Mouse (Mus musculus): ENCODE data around the gene Sp6. TPM values are rescaled to one million over a fixed set of nuclear protein-coding genes. Genes with fewer than 3 reads are reported as not detected.
A peak's percentile ranks its signal among the peaks of the same experiment; 100 is the strongest.

The Sp6 gene
- polyA plus RNA-seq, 1 experiment from 2014 or later, result not detected

DNA sequence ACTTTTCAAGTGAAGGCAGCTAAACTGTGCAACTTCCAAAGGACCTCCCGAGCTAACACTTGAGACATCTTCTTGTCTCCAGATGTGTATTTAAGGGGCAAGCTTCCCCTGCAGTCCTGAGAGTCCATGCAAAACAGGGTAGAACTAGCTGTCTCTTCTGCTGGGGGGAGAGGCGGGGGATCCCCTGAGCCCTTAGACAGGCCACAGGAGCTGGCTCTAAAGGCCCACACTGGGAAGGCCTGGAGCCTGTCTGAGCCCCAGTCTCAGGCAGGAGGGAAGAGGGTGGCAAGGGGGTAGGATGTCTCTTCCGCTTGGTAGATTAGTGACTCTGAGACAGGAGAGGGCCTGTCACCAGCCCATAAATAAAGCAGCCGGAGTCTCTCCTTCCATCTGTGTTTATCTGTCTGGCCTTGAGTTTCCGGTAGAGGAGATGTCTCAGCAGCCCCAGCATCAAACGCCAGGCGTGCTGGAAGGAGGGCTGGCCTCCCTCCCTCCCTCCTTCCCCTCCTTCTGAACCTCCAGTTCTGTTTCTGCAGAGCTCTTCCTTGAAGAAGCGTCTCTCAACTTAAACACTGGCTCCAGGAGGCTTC is 20.4 kb upstream of the Sp6 start:
- 30% methylated on average over 8 of the region's 8 CpGs for WGBS
- H3K9ac ChIP-seq (ENCODE audit: low read depth, low read length), result peak overlapping the region; percentile 42; the same call in 1 of the 2 replicates
- H3K4me1 ChIP-seq (ENCODE audit: control insufficient read depth, insufficient read depth, low read length), result peaks cover 32% of the 10 kb centered on the region
- no peaks in the 10 kb centered on the region for H3K36me3 ChIP-seq (ENCODE audit: control insufficient read depth, insufficient read depth, low read length)
- no peak overlapping the region for H3K4me2 ChIP-seq (ENCODE audit: low read depth, low read length)
- peak overlapping the region; percentile 90 for H3K27ac ChIP-seq (ENCODE audit: low read length)
- no peak overlapping the region for H3K4me3 ChIP-seq (ENCODE audit: low read length)
- H3K9me3 ChIP-seq (ENCODE audit: control insufficient read depth, low read length), result no peaks in the 10 kb centered on the region
- ATAC-seq, result peak; percentile 37
- H3K27me3 ChIP-seq (replicated peaks; ENCODE audit: control insufficient read depth, insufficient read depth, low read length), result peaks cover 3% of the 10 kb centered on the region

DNA sequence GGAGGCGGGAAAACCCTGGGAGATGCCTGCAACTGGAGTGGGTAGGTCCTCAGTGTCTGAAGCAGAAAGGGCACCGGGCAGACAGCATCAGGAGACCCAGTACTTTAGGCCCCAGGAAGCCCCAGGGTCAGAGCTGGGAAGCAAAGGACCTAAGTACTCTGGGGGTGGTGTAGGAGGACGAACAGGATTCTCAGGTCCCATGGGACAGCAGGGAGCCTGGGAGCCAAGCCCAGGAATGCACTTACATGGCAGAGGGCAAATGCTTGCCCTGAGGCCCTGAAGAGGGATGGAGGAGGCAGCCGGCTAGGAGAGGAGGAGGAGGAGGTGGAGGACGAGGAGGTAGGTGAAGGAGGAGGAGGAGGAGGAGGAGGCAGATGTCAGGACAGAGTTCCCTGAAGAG is 18.2 kb upstream of the Sp6 start:
- ATAC-seq, result no peak
- Histone ChIP-seq H3K4me3 (ENCODE audit: low read length) (no peak overlapping the region), H3K4me2 (ENCODE audit: low read depth, low read length) (no peak overlapping the region), H3K4me1 (ENCODE audit: control insufficient read depth, insufficient read depth, low read length) (peaks cover 26% of the 10 kb centered on the region), H3K9ac (ENCODE audit: low read depth, low read length) (no peak overlapping the region), H3K36me3 (ENCODE audit: control insufficient read depth, insufficient read depth, low read length) (no peaks in the 10 kb centered on the region), H3K27me3 (replicated peaks; ENCODE audit: control insufficient read depth, insufficient read depth, low read length) (peaks cover 3% of the 10 kb centered on the region), H3K27ac (ENCODE audit: low read length) (no peak overlapping the region), H3K9me3 (ENCODE audit: control insufficient read depth, low read length) (no peaks in the 10 kb centered on the region)
- WGBS, result 38% methylated on average over 5 of the region's 5 CpGs

DNA sequence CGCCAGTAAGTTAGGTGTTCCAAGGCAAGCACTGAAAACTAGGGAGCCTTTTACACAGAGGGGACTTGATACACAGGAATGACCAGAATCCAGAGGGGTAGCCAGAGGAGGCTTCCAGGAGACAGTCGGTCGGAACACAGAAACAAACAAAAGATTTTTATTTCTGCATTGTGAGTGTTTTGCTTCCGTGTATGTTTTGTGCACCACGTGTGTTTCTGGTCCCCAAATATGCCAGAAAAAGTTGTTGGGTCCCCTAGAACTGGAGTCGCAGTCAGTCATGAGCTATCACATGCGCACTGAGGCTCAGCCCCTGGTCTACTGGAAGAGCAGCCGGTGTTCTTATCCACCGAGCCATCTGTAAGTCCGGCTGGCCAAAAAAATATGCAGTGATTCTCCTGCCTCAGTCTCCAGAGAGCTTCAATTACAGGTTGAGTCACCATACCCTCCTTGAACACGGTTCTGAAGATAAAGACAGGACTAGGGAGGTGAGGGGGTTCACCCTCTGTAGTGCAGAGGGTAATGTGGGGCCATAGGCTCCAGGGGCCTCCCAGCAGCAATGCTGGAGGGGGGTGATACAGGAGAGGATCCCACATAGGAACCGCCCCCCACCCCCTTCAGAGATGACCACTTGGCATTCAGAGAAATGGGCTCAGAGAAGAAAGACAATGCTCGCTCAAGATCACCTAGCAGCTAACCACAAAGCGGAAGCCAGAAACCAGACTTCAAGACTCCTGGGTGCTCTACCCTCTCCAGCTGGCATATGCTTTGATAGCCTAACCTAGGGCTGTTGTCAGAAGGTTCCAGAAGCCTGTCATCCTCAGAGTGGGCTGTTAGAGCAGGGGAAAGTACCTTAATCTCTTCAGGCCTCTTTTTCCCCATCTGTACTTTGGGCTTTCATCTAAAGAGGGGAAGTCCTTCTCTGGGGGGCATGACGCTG is 17.1 kb upstream of the Sp6 start:
- Histone ChIP-seq H3K27me3 (replicated peaks; ENCODE audit: control insufficient read depth, insufficient read depth, low read length) (peaks cover 3% of the 10 kb centered on the region), H3K9ac (ENCODE audit: low read depth, low read length) (no peak overlapping the region), H3K4me3 (ENCODE audit: low read length) (no peak overlapping the region), H3K4me2 (ENCODE audit: low read depth, low read length) (no peak overlapping the region), H3K4me1 (ENCODE audit: control insufficient read depth, insufficient read depth, low read length) (peaks cover 26% of the 10 kb centered on the region), H3K36me3 (ENCODE audit: control insufficient read depth, insufficient read depth, low read length) (no peaks in the 10 kb centered on the region), H3K9me3 (ENCODE audit: control insufficient read depth, low read length) (no peaks in the 10 kb centered on the region), H3K27ac (ENCODE audit: low read length) (no peak overlapping the region)
- ATAC-seq, result no peak
- WGBS, result 81% methylated on average over 15 of the region's 15 CpGs

DNA sequence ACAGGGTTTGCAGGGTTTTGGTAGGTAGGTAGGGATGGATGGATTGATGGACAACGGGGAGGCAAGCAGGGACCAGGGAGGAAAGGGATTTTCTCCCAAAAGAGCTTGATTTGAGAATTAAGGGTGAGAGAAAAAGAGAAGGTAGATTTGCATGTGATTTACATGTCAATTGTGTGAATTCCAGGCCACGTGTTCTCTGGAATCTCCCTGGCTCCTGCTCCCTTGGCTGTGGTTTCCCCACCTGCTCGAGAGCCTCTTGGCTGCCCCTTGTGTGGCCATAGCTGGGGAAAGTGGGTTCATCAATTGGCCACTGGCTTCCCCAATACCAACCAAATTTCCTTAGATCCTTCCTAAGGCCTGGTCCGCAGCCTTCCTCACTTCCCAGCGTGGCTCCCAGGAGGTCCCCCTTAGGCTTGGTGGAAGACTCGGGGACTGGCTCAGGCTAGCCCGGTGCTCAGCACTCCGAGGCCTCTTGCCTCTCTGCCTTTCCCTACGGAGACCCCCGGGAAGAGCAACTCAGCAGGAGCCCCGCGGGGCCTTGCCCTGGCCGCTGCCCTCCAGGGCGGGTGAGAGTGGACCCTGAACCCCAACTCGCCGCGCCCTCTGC is 16.3 kb upstream of the Sp6 start:
- H3K27ac ChIP-seq (ENCODE audit: low read length), result no peak overlapping the region

DNA sequence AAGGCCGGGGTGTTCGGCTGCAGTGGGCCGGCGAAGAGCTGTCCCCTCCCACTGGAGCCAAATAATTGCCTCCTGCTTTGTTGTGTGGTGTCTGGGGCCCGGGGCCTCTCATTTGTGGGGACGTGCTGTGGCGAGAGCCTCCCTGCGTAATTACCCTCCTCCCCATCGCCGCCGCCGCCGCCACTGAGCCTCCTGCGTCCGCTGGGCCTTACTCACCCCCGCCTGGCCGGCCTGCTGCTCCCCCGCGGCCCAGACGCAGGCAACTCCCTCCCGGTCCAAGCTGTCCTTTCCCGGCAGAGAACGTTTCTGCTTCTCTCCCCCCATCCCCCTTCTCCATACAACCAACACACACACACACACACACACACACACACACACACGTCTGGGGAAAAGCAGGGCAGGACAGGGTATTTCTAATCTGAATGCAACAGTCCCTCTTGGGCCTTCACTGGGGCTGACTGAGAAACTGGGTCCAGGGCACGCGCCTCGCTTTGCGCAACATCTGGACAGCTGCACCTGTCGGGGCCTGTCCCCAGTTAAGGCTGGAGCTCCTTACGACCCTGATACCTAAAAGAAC is 15.7 kb upstream of the Sp6 start:
- WGBS, result 7% methylated on average over 29 of the region's 30 CpGs
- ATAC-seq, result peak; percentile 75
- Histone ChIP-seq H3K4me3 (ENCODE audit: low read length) (peak overlapping the region; percentile 35), H3K4me1 (ENCODE audit: control insufficient read depth, insufficient read depth, low read length) (peaks cover 22% of the 10 kb centered on the region), H3K9me3 (ENCODE audit: control insufficient read depth, low read length) (no peaks in the 10 kb centered on the region), H3K4me2 (ENCODE audit: low read depth, low read length) (peak overlapping the region; percentile 60), H3K27me3 (replicated peaks; ENCODE audit: control insufficient read depth, insufficient read depth, low read length) (no peaks in the 10 kb centered on the region; the same call in 1 of the 2 replicates), H3K36me3 (ENCODE audit: control insufficient read depth, insufficient read depth, low read length) (no peaks in the 10 kb centered on the region), H3K9ac (ENCODE audit: low read depth, low read length) (peak overlapping the region; percentile 71), H3K27ac (ENCODE audit: low read length) (no peak overlapping the region)

More for the DNA sequence above, 16.3 kb upstream of the Sp6 start:
- ATAC-seq, result peak; percentile 8
- Histone ChIP-seq H3K4me1 (ENCODE audit: control insufficient read depth, insufficient read depth, low read length) (peaks cover 26% of the 10 kb centered on the region), H3K4me2 (ENCODE audit: low read depth, low read length) (peak overlapping the region; percentile 60), H3K9me3 (ENCODE audit: control insufficient read depth, low read length) (no peaks in the 10 kb centered on the region), H3K4me3 (ENCODE audit: low read length) (peak overlapping the region; percentile 35), H3K9ac (ENCODE audit: low read depth, low read length) (peak overlapping the region; percentile 71), H3K36me3 (ENCODE audit: control insufficient read depth, insufficient read depth, low read length) (no peaks in the 10 kb centered on the region), H3K27me3 (replicated peaks; ENCODE audit: control insufficient read depth, insufficient read depth, low read length) (no peaks in the 10 kb centered on the region; the same call in 1 of the 2 replicates)
- WGBS, result 28% methylated on average over 17 of the region's 17 CpGs

DNA sequence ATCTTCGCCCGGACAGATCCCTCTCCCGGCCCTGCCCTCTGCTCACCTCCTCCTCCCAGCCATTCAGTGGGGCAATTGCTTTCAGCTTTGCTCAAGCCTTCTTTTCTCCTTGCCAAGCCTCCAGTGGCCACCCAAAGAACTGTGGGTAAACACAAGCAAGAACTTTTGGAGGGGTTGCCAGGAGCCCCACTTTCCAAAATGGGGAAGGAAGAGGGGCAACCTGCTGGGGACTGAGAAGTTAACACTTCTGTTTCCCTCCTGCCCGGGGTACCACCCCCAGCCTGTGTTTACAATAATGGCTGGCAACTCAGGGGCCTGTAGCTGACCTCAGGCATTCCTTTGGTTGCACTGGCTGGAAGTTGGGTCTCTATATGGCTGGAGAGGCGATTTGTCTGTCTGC is 10.0 kb upstream of the Sp6 start:
- H3K27me3 ChIP-seq (replicated peaks; ENCODE audit: control insufficient read depth, insufficient read depth, low read length), result peaks cover 3% of the 10 kb centered on the region; the same call in 1 of the 2 replicates
- no peak for ATAC-seq
- WGBS, result 33% methylated on average over 5 of the region's 5 CpGs

DNA sequence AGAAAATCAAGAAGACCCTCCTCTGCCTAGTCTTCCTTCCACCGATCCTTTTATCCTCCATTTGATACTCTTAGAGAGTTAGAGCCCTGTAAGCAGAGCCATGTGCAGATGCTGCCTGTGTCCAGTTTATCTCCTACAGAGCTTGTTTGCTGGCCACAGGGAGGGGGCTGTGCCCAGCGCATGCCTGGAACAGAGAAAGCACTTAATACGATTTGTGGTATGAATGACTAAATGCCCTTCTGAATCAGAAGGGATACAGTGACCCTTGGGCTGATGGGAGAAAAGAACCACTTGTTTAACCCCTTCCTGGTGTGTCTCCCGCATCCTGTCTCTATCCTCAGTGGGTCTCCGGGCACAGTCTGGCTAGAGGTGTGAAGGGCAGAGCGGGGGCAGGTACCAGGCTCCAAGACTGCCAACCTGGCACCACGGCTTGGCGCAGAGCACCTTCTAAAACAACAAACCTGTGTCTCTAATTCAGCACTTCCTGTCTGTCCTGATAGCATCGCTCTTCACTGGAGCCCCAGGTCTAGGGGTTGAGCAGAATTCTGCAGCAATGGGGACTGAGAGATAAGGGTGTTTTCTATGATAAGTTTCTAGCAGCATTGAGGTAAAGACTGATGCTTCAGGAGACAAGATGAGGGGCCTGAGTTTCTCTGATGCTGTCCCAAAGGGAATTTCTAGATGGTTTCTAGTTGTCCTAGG is 6.0 kb upstream of the Sp6 start:
- ATAC-seq, result no peak
- no peaks in the 10 kb centered on the region for H3K9me3 ChIP-seq (ENCODE audit: control insufficient read depth, low read length)
- no peaks in the 10 kb centered on the region for H3K4me1 ChIP-seq (ENCODE audit: control insufficient read depth, insufficient read depth, low read length)
- WGBS, result 59% methylated on average over 9 of the region's 9 CpGs
- H3K27ac ChIP-seq (ENCODE audit: low read length), result no peak overlapping the region
- no peak overlapping the region for H3K4me3 ChIP-seq (ENCODE audit: low read length)
- H3K36me3 ChIP-seq (ENCODE audit: control insufficient read depth, insufficient read depth, low read length), result no peaks in the 10 kb centered on the region
- no peak overlapping the region for H3K4me2 ChIP-seq (ENCODE audit: low read depth, low read length)
- no peak overlapping the region for H3K9ac ChIP-seq (ENCODE audit: low read depth, low read length)
- H3K27me3 ChIP-seq (replicated peaks; ENCODE audit: control insufficient read depth, insufficient read depth, low read length), result peaks cover 14% of the 10 kb centered on the region; the same call in 1 of the 2 replicates

More for the DNA sequence above, 10.0 kb upstream of the Sp6 start:
- H3K36me3 ChIP-seq (ENCODE audit: control insufficient read depth, insufficient read depth, low read length), result no peaks in the 10 kb centered on the region
- H3K4me2 ChIP-seq (ENCODE audit: low read depth, low read length), result no peak overlapping the region
- H3K27ac ChIP-seq (ENCODE audit: low read length), result no peak overlapping the region
- no peak overlapping the region for H3K9ac ChIP-seq (ENCODE audit: low read depth, low read length)
- no peaks in the 10 kb centered on the region for H3K9me3 ChIP-seq (ENCODE audit: control insufficient read depth, low read length)
- no peak overlapping the region for H3K4me3 ChIP-seq (ENCODE audit: low read length)
- no peaks in the 10 kb centered on the region for H3K4me1 ChIP-seq (ENCODE audit: control insufficient read depth, insufficient read depth, low read length)

DNA sequence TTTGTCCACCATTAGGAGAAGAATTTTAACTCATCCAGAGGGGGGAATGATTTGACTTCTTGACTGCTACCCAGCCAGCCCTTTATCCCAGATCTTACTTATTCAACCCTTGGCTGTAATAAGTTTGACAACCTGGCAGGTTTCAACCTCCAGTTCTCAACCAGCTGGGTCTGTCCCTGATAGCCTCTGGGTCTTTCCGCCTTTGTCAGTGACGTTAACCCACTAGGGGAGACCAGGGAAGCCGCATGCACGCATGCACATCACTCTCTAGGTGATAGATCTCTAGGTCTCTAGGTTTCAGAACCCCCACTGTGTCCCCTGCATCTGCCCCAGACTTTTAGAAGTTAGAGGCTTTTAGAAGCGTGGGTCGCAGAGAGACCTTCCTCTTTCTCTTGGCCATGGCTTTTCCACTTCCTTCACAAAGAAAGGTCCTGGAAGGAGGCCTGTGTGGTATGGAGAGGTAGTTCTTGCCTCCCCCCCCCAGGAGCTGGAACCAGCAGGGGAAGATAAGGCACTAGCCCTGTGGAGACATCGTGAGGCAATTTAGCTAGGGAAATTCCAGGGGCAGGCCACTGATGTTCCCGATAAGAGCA is 3.9 kb upstream of the Sp6 start:
- H3K27ac ChIP-seq (ENCODE audit: low read length), result no peak overlapping the region
- no peak for ATAC-seq
- WGBS, result 54% methylated on average over 8 of the region's 8 CpGs
- no peaks in the 10 kb centered on the region for H3K36me3 ChIP-seq (ENCODE audit: control insufficient read depth, insufficient read depth, low read length)
- no peak overlapping the region for H3K4me2 ChIP-seq (ENCODE audit: low read depth, low read length)
- peaks cover 14% of the 10 kb centered on the region; the same call in 1 of the 2 replicates for H3K27me3 ChIP-seq (replicated peaks; ENCODE audit: control insufficient read depth, insufficient read depth, low read length)
- no peak overlapping the region for H3K4me3 ChIP-seq (ENCODE audit: low read length)
- no peaks in the 10 kb centered on the region for H3K4me1 ChIP-seq (ENCODE audit: control insufficient read depth, insufficient read depth, low read length)
- no peaks in the 10 kb centered on the region for H3K9me3 ChIP-seq (ENCODE audit: control insufficient read depth, low read length)
- H3K9ac ChIP-seq (ENCODE audit: low read depth, low read length), result no peak overlapping the region

Measured in intestine, embryonic 16.5 days (tissue).